Mouse (Mus musculus) liver, postnatal 0 days (tissue): ENCODE measurements around the gene Hfm1. TPM values are rescaled to one million over a fixed set of nuclear protein-coding genes. Genes with fewer than 3 reads are reported as not detected.

Experiments used
- ATAC-seq: fragments of 200-750 bp; cut with Nextera tagmentation; 2 replicates; pipeline ENCODE4 v1.8.0; 2017; ENCODE audit warnings: mild to moderate bottlenecking, moderate library complexity
- DNase-seq: peaks from one replicate; pipeline ENCODE4 v3.0.0-alpha.2; 2016
- H3K27ac ChIP-seq: fragments of 300-500 bp; sonication (generic); 2 replicates; pipeline ENCODE4 v1.5.1; 2014; ENCODE audit warnings: antibody characterized with exemption, moderate library complexity, mild to moderate bottlenecking, low read depth
- H3K27me3 ChIP-seq: fragments of 300-500 bp; sonication (generic); 2 replicates; pipeline ENCODE4 v1.6.1; 2014; ENCODE audit warnings: low read length, control low read depth, mixed read lengths; ENCODE audit not compliant: insufficient read depth
- H3K36me3 ChIP-seq: fragments of 300-500 bp; sonication (generic); replicated peaks from 2 replicates; pipeline ENCODE4 v1.6.1; 2014; ENCODE audit warnings: mild to moderate bottlenecking, control low read depth, low read length, moderate library complexity, mixed read lengths; ENCODE audit not compliant: insufficient read depth
- H3K4me1 ChIP-seq: fragments of 300-500 bp; sonication (generic); 2 replicates; pipeline ENCODE4 v1.6.1; 2014; ENCODE audit warnings: antibody characterized with exemption, mild to moderate bottlenecking, control low read depth; ENCODE audit not compliant: insufficient read depth
- H3K4me2 ChIP-seq: fragments of 300-500 bp; sonication (generic); 2 replicates; pipeline ENCODE4 v1.6.1; 2014; ENCODE audit warnings: low read depth, mild to moderate bottlenecking, low read length, moderate library complexity, mixed read lengths
- H3K4me3 ChIP-seq: fragments of 300-500 bp; sonication (generic); 2 replicates; pipeline ENCODE4 v1.5.1; 2014; ENCODE audit warnings: low read depth, low read length
- H3K9ac ChIP-seq: fragments of 300-500 bp; sonication (generic); replicated peaks from 2 replicates; pipeline ENCODE4 v1.6.1; 2014; ENCODE audit warnings: mild to moderate bottlenecking, moderate library complexity
- H3K9me3 ChIP-seq: fragments of 300-500 bp; sonication (generic); 2 replicates; pipeline ENCODE4 v1.6.1; 2016; ENCODE audit warnings: mild to moderate bottlenecking, control low read depth, low read length, mixed read lengths
- CTCF ChIP-seq: sonication (generic); IDR thresholded peaks from 2 replicates; pipeline ENCODE4 v1.5.1; 2016; ENCODE audit warnings: antibody characterized with exemption, low read depth
- EP300 ChIP-seq: IDR thresholded peaks from 2 replicates; pipeline ENCODE4 v1.6.1; 2016; ENCODE audit warnings: antibody characterized with exemption, low read depth, mild to moderate bottlenecking
- WGBS: fragments of 180-500 bp; shearing (Covaris S2); extraction: QIAGEN DNeasy Blood & Tissue Kit; methylation state at CpG from one replicate; pipeline ENCODE4 v1.1.7; 2014; ENCODE audit not compliant: insufficient replicate concordance; 5-methylcytosine and 5-hydroxymethylcytosine counted together
- microRNA-seq: library from miRNA; unstranded; fragments of <30 nt; microRNA quantifications from one replicate; pipeline ENCODE4, GENCODE M21; 2016
- polyA plus RNA-seq: library from polyadenylated mRNA; unstranded; fragments of >200 nt; fragmentation: Nextera tagmentation; extraction: Ambion mirVana; gene quantifications from 2 replicates; pipeline ENCODE4 v1.2.1, GENCODE M21; 2015

Gene Hfm1
- polyA plus RNA-seq, 1 experiment from 2014 or later, result not detected

DNA sequence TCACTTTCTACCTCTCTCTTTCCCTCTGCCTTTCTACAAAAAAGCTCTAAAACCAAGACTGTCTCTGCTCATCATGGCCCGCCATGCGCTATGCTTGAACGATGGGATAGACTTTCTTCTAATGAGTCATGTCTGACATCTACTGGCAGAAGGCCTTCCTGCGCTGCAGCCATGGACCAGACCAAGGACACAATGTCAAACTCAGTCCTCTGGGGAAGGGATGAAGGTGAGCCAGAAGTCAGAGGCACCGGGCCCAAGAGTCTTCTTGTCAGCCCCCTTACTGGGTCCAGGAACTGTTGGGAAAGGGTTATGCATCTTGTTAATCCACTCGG is 134.9 kb downstream of the Hfm1 start:
- 7% methylated on average over 6 of the region's 6 CpGs for WGBS
- ATAC-seq, result peak; percentile 68

DNA sequence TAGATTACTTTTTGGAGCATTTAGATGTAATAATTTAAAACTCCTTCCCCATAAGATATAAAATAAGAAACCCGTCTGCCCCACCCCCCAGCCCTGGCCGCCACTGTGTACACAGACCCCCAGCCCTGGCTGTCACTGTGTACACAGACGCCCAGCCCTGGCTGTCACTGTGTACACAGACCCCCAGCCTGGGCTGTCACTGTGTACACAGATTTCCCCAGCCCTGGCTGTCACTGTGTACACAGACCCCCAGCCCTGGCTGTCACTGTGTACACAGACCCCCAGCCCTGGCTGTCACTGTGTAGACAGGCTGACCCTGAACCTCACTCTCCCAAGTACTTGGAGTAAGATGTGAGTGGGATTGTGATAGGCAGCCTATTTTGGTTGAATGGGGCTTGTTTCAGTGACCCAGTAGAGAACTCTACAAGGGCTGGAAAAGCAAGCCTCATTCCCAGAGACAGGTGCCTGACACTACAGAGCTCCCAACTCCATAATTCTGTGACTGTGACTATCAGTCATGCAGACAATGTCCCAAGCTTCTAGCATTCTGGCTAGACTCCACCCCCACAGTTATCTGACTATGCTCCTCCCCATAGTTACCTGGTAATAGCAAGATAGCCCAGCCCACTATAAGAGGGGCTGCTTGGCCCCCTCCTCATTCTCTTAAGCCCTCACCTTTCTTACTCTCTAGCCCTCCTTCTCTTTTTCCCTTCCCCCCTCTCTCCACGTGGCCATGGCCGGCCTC is 135.5 kb downstream of the Hfm1 start:
- H3K36me3 ChIP-seq, result no peaks in the 10 kb centered on the region
- WGBS, result 35% methylated on average over 5 of the region's 5 CpGs
- DNase-seq (no peak), ATAC-seq (0 out of 2 replicates have a peak, but pooled peaks have one; percentile 23)
- H3K27ac ChIP-seq, result no peak overlapping the region
- no peak for TF ChIP-seq EP300
- no peak for TF ChIP-seq CTCF
- H3K9me3 ChIP-seq, result no peaks in the 10 kb centered on the region
- no peaks in the 10 kb centered on the region for H3K27me3 ChIP-seq
- H3K9ac ChIP-seq, result no peak overlapping the region
- H3K4me2 ChIP-seq, result no peak overlapping the region
- H3K4me3 ChIP-seq, result no peak overlapping the region
- H3K4me1 ChIP-seq, result no peaks in the 10 kb centered on the region

More for the DNA sequence above, 134.9 kb downstream of the Hfm1 start:
- Histone ChIP-seq H3K27me3 (no peaks in the 10 kb centered on the region), H3K9me3 (no peaks in the 10 kb centered on the region), H3K4me1 (no peaks in the 10 kb centered on the region), H3K4me3 (no peak overlapping the region), H3K4me2 (no peak overlapping the region), H3K27ac (no peak overlapping the region), H3K9ac (no peak overlapping the region), H3K36me3 (no peaks in the 10 kb centered on the region)
- no peak for TF ChIP-seq EP300
- TF ChIP-seq CTCF, result peak; percentile 79
- peak; percentile 43 for DNase-seq

Small RNA genes within 50 kb of the gene (microRNA-seq; reads per million reads assigned to microRNA genes)
- not detected for gene Gm27527

Other genes with a start within 250 kb of the Hfm1 start
- gene Zfp644, start 229.0 kb downstream of the Hfm1 start, polyA plus RNA-seq, result 15.7 and 19.8 TPM in 2 replicates
- 4.9 and 6.2 TPM in 2 replicates for gene Cdc7, start 38.0 kb upstream of the Hfm1 start, polyA plus RNA-seq